Mouse (Mus musculus): ENCODE data around the gene Tmem178b.

The Tmem178b gene

GRCm38 (mm10) chr6:40200661-40201060 lies 327.6 kb downstream of the Tmem178b start:
- no peak for DNase-seq

- no peak for DNase-seq
These were observed 329.5 kb downstream of the Tmem178b start for GRCm38 (mm10) chr6:40202602-40203001.

GRCm38 (mm10) chr6:40205380-40205779 lies 332.3 kb downstream of the Tmem178b start:
- no peak for DNase-seq

- DNase-seq = no peak
These were observed 334.9 kb downstream of the Tmem178b start for GRCm38 (mm10) chr6:40208014-40208413.

GRCm38 (mm10) chr6:40209172-40209571 lies 336.1 kb downstream of the Tmem178b start:
- DNase-seq = no peak

- peak; percentile 49 to 69 for DNase-seq
These were observed 344.1 kb downstream of the Tmem178b start for GRCm38 (mm10) chr6:40217154-40217553.

- DNase-seq = peak; percentile 55 to 60
These were observed 344.6 kb downstream of the Tmem178b start for GRCm38 (mm10) chr6:40217651-40218050.

GRCm38 (mm10) chr6:40220634-40221120 lies 347.6 kb downstream of the Tmem178b start:
- DNase-seq = no peak

GRCm38 (mm10) chr6:40225585-40226280 lies 352.7 kb downstream of the Tmem178b start:
- DNase-seq = no peak

- DNase-seq = peak; percentile 62 to 74
These were observed 355.9 kb downstream of the Tmem178b start for GRCm38 (mm10) chr6:40228981-40229380.

- DNase-seq = no peak
These were observed 356.9 kb downstream of the Tmem178b start for GRCm38 (mm10) chr6:40229985-40230384.

GRCm38 (mm10) chr6:40234066-40234465 lies 361.0 kb downstream of the Tmem178b start:
- no peak for DNase-seq

GRCm38 (mm10) chr6:40235793-40236470 lies 362.9 kb downstream of the Tmem178b start:
- peak; percentile 87 to 91 for DNase-seq

GRCm38 (mm10) chr6:40236841-40237765 lies 364.0 kb downstream of the Tmem178b start:
- DNase-seq = peak; percentile 87 to 89

- DNase-seq = no peak
These were observed 365.8 kb downstream of the Tmem178b start for GRCm38 (mm10) chr6:40238857-40239256.

GRCm38 (mm10) chr6:40240671-40241070 lies 367.6 kb downstream of the Tmem178b start:
- DNase-seq = no peak

GRCm38 (mm10) chr6:40247398-40247946 lies 374.4 kb downstream of the Tmem178b start:
- peak in 1 of 2 experiments; percentile 39 for DNase-seq

GRCm38 (mm10) chr6:40249939-40250338 lies 376.9 kb downstream of the Tmem178b start:
- DNase-seq = no peak

GRCm38 (mm10) chr6:40263687-40264086 lies 390.6 kb downstream of the Tmem178b start:
- DNase-seq = no peak

- no peak for DNase-seq
These were observed 427.6 kb downstream of the Tmem178b start for GRCm38 (mm10) chr6:40300707-40301106.

GRCm38 (mm10) chr6:40303379-40303778 lies 430.3 kb downstream of the Tmem178b start:
- peak; percentile 88 for DNase-seq

Measured in cerebellum, postnatal 14 days (tissue).